Mouse (Mus musculus): Measurements from ENCODE around the gene Sgf29.

GRCm38 (mm10) chr7:126701559-126702357 is 52.6 kb downstream of the Sgf29 start:
- no peak for TF ChIP-seq CTCF (IDR thresholded peaks at IDR 0.05; ENCODE audit: low read depth)
- no peak for TF ChIP-seq EP300 (IDR thresholded peaks at IDR 0.05; ENCODE audit: low read depth)

Data from liver, postnatal 0 days (tissue).